18 mouse cellular contexts compared by ENCODE assay signal in the genomic region with DNA sequence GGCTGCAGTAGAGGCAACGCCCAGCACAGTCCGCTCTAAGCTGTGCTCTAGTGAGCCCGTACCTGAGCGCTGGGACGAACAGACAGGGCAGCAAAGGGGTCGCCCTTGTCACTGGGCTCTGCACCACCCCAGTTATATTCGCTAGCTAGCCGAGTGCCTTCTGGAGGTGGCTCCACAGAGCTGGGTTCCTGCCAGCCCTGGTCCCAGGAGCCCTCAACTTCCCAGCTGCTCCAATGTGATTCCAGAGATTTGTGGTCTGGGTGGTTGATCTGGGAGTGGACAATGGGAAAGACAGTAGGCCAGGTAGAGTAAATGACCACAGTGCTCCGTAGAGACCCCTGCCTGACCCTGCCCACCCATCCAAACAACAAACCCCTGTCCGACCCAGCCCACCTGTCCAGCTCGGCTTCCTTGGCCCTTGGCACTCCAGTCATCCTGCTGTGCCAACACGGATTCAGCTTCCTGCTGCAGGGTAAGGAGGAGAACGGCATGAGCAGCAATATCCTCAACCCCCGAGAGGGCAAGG. TPM values are rescaled to one million over a fixed set of nuclear protein-coding genes. Genes with fewer than 3 reads are reported as not detected.
"Had no signal": no experiment of that assay in that cellular context is flagged by ENCODE, and none has a peak within 500 bp of the region (broad histone marks: within the 10 kb centered on the region; RNA-seq: fewer than 3 reads in every experiment).

No protein-coding gene starts in this region.

- H3K9me3 ChIP-seq: liver, embryonic 15.5 days; midbrain, embryonic 13.5 days had no signal

- H3K4me3 ChIP-seq: liver, embryonic 15.5 days; midbrain, embryonic 13.5 days had no signal

- H3K4me2 ChIP-seq: liver, embryonic 11.5 days; liver, embryonic 15.5 days; midbrain, embryonic 13.5 days had no signal

- H3K9ac ChIP-seq: liver, embryonic 15.5 days; midbrain, embryonic 13.5 days had no signal

- DNase-seq: kidney, postnatal 36 days; layer of hippocampus, adult 9-11 months; layer of hippocampus, postnatal 36 days; lung, adult 2 months; lung, postnatal 36 days; right cerebral cortex, adult 18-20 months; right cerebral cortex, postnatal 25 days; thymus, postnatal 36 days had no signal

- H3K27ac ChIP-seq: liver, embryonic 15.5 days; midbrain, embryonic 13.5 days had no signal

- ATAC-seq: lung, postnatal 0 days; midbrain, embryonic 13.5 days had no signal

RNA-seq across cellular contexts. Expression of a gene that starts 54.8 kb away (rescaled TPM):
- total RNA-seq: layer of hippocampus, adult 18-20 months; layer of hippocampus, postnatal 36 days; left cerebral cortex, postnatal 36 days; megakaryocyte progenitor cell, adult 5-6 weeks; midbrain, postnatal 0 days had no signal
- polyA plus RNA-seq: neural tube, embryonic 14.5 days; small intestine, adult 2 months had no signal
